Mouse (Mus musculus) embryo, embryonic 11.5 days (tissue): ENCODE data around the gene D930048N14Rik.
A peak's percentile ranks its signal among the peaks of the same experiment; 100 is the strongest.
"Not testable (repeated sequence)": the region's sequence is repeated elsewhere in the genome, so short reads cannot be mapped to it uniquely, and the experiment has no call there.

Experiments
- DNase-seq: peaks from one replicate; pipeline ENCODE4 v3.0.0-alpha.2; 2012; ENCODE audit warnings: low read depth, low spot score

D930048N14Rik gene

DNA sequence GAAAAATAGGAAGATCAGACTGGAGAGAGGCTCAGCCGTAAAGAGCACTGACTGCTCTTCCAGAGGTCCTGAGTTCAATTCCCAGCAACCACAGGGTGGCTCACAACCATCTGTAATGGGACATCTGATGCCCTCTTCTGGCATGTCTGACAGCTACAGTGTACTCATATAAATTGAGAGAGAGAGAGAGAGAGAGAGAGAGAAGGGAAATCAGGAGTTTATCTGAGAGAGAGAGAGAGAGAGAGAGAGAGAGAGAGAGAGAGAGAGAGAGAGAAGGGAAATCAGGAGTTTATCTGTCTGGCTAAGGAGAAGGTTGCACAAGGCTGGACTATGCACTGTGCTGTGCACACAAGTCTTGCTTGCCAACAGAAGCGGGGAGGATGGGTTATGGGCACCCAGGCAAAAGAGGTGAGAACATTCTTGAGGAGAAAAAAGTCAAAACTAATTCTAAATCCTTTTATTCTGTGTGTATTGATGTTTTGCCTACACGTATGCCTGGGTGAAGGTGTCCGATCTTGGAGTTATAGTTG, 2.2 kb downstream of the D930048N14Rik start:
- no peak for DNase-seq

DNA sequence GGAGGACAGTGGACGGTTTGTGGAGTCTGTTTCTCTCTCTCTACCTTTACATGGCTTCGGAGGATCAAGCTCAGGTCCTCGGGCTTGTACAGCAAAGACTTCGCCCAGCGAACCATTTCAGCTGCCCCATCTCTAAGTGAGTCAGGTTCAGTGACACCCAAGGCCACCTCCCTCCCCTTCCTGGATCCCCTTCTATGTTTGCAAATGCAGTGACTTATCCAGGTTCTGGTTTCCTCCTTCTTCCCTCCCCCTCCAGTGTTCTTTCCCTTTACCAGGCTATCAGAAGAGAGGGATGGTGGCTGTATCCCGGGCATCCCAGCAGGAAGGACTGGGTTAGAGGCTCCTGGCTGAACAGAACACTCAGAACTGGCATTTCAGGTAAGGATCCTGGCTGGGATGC, 3.0 kb downstream of the D930048N14Rik start:
- no peak for DNase-seq

DNA sequence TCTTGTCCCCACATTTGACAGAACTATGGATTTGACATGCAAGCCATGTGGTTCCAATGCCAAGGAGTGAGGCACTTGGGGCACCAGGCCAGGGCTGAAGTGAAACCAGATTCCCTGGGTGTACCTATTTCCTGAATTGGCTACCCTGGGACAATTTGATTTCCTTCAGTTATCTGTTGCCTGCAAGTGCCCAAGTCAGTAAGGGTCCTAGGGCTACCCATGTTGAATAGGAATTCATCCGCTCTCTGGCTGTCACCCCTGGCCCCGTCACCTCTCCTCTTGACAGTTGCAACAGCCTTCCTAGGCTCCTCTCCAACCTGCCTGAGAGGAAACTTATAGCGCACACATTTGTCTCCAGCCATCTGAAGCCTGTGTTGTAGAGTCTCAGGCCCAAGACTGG, 4.1 kb downstream of the D930048N14Rik start:
- no peak for DNase-seq

DNA sequence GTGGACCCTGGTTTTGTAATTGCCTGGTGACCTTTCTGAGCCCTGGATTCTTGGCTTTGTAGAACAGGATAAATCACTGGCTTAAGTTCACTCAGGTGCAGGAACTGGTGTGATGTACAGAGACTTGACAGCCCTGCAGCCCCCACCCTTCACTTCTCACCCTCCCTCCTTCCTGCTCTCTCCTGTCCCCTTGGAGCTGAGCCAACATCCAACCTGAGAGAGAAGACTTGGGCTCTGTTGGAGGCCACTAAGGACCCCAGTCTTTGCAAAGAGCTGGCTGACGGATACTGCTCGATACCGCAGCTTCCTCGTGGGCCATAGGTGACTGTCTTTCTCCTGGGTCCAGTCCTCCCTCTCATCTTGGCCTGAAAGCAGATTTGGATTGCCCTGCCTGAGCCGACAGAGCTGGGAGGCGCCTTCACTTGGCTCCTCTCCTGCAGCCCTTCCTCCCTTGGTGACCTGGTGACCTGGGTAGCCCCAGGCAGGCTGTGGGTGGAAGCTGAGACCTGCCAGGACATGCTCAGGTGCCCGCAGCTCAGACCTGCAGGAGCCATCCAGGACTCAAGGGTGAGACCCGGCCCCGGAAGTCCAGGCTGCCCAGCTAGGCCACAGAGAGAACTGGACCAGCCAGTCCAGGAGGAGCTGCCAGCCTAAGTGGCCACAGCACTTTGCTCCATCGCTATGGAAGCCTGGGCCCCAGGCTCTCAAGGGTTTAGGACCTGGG, 6.2 kb downstream of the D930048N14Rik start:
- no peak for DNase-seq

- DNase-seq: no peak
Observed at GRCm38 (mm10) chr11:51658291-51658690, 7.5 kb downstream of the D930048N14Rik start.

- no peak for DNase-seq
Observed at GRCm38 (mm10) chr11:51658705-51659104, 8.0 kb downstream of the D930048N14Rik start.

GRCm38 (mm10) chr11:51661867-51662365, 11.2 kb downstream of the D930048N14Rik start:
- no peak for DNase-seq

DNA sequence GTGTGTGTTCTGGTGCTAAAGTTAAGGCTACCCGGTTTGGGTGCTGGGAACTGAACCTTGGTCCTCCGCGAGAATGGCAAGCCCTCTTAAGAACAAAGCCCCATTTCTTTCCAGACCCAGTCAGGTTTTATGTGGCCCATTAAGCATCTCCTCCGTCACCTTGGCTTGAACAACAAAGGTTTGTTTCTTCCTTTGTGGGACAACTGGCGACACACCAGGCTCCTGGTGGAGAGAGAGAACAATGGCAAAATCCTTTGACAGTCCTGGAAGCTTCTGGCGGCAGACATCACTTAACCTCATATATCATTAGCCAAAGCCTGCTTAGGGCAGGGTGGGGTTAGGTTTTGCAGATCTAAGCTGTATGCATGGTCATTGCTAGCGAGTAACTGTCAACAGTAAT, 11.9 kb downstream of the D930048N14Rik start:
- no peak for DNase-seq

DNA sequence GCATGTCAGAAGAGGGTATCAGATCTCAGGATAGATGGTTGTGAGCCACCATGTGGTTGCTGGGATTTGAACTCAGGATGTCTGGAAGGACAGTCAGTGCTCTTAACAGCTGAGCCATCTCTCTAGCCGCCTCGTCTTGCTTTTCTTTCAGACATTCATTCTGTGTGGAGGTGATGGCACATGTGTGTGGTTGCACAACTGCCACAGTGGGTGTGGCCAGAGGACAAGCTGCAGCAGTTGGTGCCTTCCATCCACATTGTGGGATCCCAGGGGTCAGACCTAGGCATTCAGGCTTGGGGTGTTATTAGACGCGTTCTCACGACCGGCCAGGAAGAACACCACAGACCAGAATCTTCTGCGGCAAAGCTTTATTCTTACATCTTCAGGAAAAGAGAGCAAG, 14.0 kb downstream of the D930048N14Rik start:
- DNase-seq: not testable (repeated sequence)

DNA sequence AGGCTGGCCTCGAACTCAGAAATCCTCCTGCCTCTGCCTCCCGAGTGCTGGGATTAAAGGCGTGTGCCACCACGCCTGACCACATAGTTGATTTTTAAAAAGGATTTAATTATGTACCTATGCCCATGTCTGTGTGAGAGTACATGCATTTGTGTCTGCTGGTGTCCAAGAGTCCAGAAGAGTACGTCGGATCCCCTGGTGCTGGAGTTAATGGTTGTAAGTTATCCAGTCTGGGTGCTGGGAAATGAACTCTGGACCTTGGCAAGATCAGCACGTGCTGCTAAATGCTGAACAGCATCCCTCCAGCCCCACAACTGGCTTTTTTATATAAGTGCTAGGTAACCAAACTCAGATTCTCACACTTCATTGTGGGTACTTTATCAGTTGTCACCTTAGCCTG, 20.1 kb downstream of the D930048N14Rik start:
- DNase-seq: no peak

- DNase-seq: no peak
Observed at GRCm38 (mm10) chr11:51671376-51671775, 20.6 kb downstream of the D930048N14Rik start.

DNA sequence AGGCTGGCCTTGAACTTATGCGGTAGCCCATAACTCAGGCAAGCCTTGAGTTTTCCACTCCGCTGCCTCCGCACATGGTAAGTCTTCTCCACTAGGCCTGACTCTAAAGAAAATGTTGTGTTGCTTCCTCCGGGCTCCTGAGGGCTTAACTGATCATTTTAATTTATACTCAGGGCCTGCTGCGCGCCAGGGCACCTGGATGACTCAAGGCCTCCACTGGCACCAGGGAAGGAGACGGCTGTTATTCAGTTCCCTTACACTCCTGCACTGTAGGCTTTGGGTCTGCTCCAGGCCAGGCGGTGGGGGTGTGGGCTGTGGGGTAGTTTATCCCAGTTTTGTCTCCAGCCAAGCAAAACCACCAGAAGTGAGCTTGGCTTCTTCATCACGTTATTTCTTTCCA, 22.5 kb downstream of the D930048N14Rik start:
- no peak for DNase-seq

DNA sequence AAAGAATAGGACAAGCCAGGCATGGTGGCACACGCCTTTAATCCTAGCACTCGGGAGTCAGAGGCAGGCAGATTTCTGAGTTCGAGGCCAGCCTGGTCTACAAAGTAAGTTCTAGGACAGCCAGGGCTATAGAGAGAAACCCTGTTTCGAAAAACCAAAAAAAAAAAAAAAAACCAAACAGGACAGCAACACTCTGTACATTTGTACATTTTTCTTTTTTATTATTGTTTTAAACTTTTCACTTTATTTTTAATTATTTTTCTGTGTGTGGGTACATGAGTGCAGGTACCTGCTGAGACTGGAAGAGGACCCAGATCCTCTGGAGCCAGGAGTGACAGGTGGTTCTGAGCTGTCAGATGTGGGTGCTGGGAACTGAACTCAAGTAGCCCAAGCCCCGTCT, 24.6 kb downstream of the D930048N14Rik start:
- no peak for DNase-seq

DNA sequence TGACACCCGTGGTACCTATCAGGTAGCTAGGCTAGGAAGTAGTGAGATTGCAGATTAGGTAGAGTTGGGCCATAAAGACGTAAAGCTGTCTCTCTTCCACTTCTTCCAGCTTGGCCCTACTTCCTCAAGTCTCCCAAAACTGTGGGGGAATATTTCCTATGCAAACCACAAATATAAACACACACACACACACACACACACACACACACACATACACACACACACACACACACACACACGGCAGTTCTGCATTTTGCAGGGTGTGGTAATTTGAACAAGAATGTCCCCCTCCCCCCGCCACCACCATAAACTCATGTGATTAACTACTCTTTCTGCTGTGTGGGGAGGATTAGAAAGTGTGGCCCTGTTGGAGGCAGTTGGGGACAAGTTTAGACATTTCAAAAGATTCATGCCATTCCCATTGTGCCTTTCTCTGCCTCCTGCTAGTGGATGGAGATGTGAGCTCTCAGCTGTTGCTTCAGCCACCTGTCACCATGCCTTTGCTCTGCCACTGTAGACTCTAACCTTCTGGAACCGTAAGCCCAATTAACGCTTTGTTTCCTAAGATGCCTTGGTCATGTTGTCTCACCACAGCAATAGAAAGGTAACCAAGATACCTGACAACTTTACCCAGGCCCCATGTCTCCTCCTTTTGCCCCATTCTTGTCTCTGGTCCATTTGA, 27.1 kb downstream of the D930048N14Rik start:
- DNase-seq: no peak

GRCm38 (mm10) chr11:51679466-51679865, 28.7 kb downstream of the D930048N14Rik start:
- no peak for DNase-seq

GRCm38 (mm10) chr11:51681324-51681975, 30.7 kb downstream of the D930048N14Rik start:
- peak; percentile 69 for DNase-seq

DNA sequence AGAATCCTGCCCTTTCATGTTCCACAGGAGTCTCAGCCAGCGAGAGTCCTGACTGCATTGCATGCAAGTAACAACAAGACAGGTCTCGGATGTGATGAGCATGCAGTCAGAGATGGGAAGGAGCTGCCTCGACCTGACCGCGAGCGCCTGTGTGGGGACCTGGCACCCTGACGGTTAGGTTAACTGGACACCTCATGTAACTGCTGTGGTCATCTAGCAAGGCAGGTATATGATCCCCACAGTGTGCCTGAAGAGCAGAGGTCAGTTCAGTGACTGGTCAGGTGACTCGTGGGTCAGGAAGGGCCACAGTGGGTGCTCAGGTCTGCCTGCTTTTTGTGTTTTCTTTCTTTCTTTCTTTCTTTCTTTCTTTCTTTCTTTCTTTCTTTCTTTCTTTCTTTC, 31.2 kb downstream of the D930048N14Rik start:
- DNase-seq: no peak

DNA sequence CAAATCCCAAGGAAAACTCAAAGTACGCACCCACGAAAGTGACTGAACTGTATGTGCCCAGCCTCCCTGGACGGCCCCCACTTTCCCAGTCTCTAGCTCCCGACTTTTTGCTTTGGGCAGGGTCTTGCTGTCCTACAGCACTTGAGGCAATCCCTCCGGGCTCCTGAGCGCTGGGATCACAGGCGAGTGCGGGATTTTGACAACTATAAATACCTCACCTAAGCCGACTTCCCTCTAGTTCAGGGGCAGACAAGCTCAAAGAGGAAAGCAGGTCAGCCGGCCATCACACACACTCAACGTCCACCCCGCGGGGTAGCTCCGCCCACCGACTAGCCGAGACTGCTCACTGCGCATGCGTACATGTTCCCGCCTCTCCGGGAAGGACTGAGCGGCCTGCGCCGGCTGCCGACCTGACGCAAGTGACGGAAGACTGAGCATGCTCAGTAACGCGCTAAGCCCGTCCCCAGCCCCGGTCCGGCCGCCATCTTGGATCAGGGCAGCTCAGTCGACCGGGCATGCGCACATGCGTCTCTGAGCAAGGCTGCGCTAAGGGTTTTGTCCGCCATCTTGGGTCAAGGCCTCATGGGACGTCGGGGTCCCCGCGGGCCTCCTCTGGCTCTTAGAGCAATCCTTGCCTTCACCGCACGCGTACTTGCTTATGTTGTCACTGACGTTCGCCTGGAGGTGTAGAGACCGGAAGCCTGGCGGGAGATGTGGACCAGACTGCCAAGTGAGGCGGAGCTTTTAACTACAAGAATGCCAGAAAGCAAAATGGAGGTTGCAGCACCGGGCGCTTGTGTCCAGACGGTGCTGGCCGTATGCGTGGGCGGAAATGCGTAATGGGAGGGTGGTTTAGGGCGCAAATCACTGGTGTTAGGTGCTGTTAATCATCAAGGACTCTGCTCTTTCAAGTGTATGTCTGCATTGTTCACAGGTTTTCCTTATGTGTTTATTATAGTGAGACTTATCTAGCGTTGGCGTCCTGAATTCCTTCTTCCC, 37.9 kb downstream of the D930048N14Rik start, which contains the start of gene 0610009B22Rik:
Gene 0610009B22Rik, minus strand, starts transcription at position 545 of the 999 bp plus-strand sequence.
- peak; percentile 100 for DNase-seq

GRCm38 (mm10) chr11:51689343-51689742, 38.6 kb downstream of the D930048N14Rik start:
- no peak for DNase-seq

- not testable (repeated sequence) for DNase-seq
Observed at GRCm38 (mm10) chr11:51690597-51690996, 39.8 kb downstream of the D930048N14Rik start.

DNA sequence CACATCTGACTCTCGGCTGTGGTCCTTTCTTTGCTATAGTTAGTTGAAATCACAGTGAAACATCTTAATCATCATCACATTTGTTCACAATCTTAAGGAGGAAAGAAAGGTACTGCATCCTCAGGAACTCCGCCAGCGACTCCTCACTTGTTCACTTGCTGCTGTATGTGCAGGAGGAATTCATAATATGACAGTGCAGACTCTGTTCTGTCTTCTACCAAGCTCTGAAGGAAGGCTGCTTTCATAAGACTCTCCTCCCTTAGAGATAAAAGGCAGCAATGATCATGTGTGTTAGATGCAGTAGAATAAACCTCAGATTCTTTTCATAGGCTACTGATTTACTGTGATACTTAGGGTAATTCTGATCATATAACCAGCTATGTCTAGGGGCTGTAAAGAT, 44.2 kb downstream of the D930048N14Rik start:
- no peak for DNase-seq
